Mouse (Mus musculus) heart, adult 2 months (tissue): ENCODE measurements at regions not wholly inside any gene's neighbourhood (a gene's known extent, or its start where the extent isn't known, plus 50 kb on each side); places are given as distances from the start of the nearest gene placed in this dataset.

Experiments
- DNase-seq, 2 experiments: peaks; one replicate each; pipeline ENCODE4 v3.0.0; 2021
- H3K27ac ChIP-seq: fragments of 200-600 bp; 2 replicates; pipeline ENCODE4 v1.8.1; 2022
- H3K27me3 ChIP-seq: fragments of 200-500 bp; 2 replicates; pipeline ENCODE4 v1.6.1; 2012; ENCODE audit warnings: mild to moderate bottlenecking, low read length, inconsistent platforms, mixed read lengths; ENCODE audit not compliant: control insufficient read depth, insufficient read depth
- H3K36me3 ChIP-seq: fragments of 200-500 bp; 2 replicates; pipeline ENCODE4 v1.6.1; 2012; ENCODE audit warnings: low read length, inconsistent platforms; ENCODE audit not compliant: control insufficient read depth, insufficient read depth
- H3K4me1 ChIP-seq: fragments of 200-500 bp; 2 replicates; pipeline ENCODE4 v1.6.1; 2011; ENCODE audit warnings: low read length; ENCODE audit not compliant: control insufficient read depth, insufficient read depth
- H3K4me3 ChIP-seq: fragments of 200-600 bp; 2 replicates; pipeline ENCODE4 v1.8.1; 2022
- H3K79me2 ChIP-seq: fragments of 200-500 bp; replicated peaks from 2 replicates; pipeline ENCODE4 v1.6.1; 2012; ENCODE audit warnings: mild to moderate bottlenecking, inconsistent platforms, low read length, moderate library complexity, mixed read lengths; ENCODE audit not compliant: control insufficient read depth, insufficient read depth
- H3K9ac ChIP-seq: fragments of 200-500 bp; 2 replicates; pipeline ENCODE4 v1.6.1; 2012; ENCODE audit warnings: low read depth, mild to moderate bottlenecking, control low read depth, inconsistent platforms, low read length, mixed read lengths
- CTCF ChIP-seq: fragments of 200-600 bp; IDR thresholded peaks from 2 replicates; pipeline ENCODE4 v1.8.1; 2022; ENCODE audit warnings: antibody characterized with exemption, mild to moderate bottlenecking, moderate library complexity
- EP300 ChIP-seq: fragments of 200-500 bp; IDR thresholded peaks from 2 replicates; pipeline ENCODE4 v1.6.1; 2011; ENCODE audit warnings: low read depth, low read length, control low read depth; ENCODE audit not compliant: insufficient read depth
- POLR2A ChIP-seq: fragments of 200-500 bp; IDR thresholded peaks from 2 replicates; pipeline ENCODE4 v1.6.1; 2011; ENCODE audit warnings: mild to moderate bottlenecking, low read depth, low read length, control low read depth; ENCODE audit not compliant: insufficient read depth
- WGBS: fragments of 180-500 bp; shearing (Covaris S2); methylation state at CpG from one replicate; pipeline ENCODE4 v1.1.7; 2018; 5-methylcytosine and 5-hydroxymethylcytosine counted together
- intact Hi-C: fragments of 180-260 bp; cut with DNase I; formaldehyde crosslinking; loops from one replicate; pipeline ENCODE4 v1.15.1; 2025

GRCm38 (mm10) chr1:120706011-120706410, 103.8 kb downstream of the En1 start:
- Histone ChIP-seq H3K36me3 (no peaks in the 10 kb centered on the region), H3K9ac (no peak overlapping the region), H3K4me1 (no peaks in the 10 kb centered on the region), H3K79me2 (no peaks in the 10 kb centered on the region), H3K27me3 (no peaks in the 10 kb centered on the region), H3K27ac (no peak overlapping the region), H3K4me3 (no peak overlapping the region)
- intact Hi-C loops: loop anchor here (5.0 to 10.0 kb wide), 2 partner anchors 109 to 346 kb away; no protein-coding TSS in a partner anchor
- no peak for DNase-seq
- 65% methylated on average over 1 of the region's 1 CpGs for WGBS
- TF ChIP-seq CTCF (no peak), POLR2A (no peak)

DNA sequence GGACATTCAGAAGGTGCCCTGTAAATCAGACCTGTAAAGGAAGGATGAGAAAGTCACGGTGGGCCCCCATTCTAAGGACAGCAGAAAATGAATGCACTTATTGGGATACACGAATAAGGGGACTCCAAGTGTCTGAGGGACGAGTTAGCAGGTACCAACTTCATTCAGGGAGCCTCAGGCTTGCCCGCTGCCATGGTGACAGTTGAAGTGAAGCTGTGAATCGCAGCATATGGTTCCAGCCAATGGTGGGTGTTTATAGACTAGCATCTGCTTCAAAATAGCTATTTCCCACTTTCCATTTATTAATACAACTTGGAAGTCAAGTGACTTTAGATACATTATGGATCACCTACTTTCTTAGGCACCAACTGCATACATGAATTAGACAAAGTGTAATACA, 106.3 kb downstream of the En1 start:
- H3K9ac ChIP-seq: no peak overlapping the region
- H3K27me3 ChIP-seq: no peaks in the 10 kb centered on the region
- DNase-seq: no peak
- intact Hi-C loops: loop anchor here (5.0 to 10.0 kb wide), 2 partner anchors 106 to 344 kb away; no protein-coding TSS in a partner anchor
- H3K27ac ChIP-seq: no peak overlapping the region
- H3K4me1 ChIP-seq: no peaks in the 10 kb centered on the region
- TF ChIP-seq EP300: no peak
- TF ChIP-seq CTCF: no peak
- no peak for TF ChIP-seq POLR2A
- H3K79me2 ChIP-seq: no peaks in the 10 kb centered on the region
- no peak overlapping the region for H3K4me3 ChIP-seq
- H3K36me3 ChIP-seq: no peaks in the 10 kb centered on the region
- 65% methylated on average over 5 of the region's 5 CpGs for WGBS

GRCm38 (mm10) chr1:120715105-120715877, 113.1 kb downstream of the En1 start:
- no peak for DNase-seq

GRCm38 (mm10) chr1:120726777-120727176, 124.6 kb downstream of the En1 start:
- Histone ChIP-seq H3K36me3 (no peaks in the 10 kb centered on the region), H3K27me3 (no peaks in the 10 kb centered on the region), H3K4me3 (no peak overlapping the region), H3K9ac (no peak overlapping the region), H3K79me2 (no peaks in the 10 kb centered on the region), H3K4me1 (no peaks in the 10 kb centered on the region), H3K27ac (no peak overlapping the region)
- WGBS: 88% methylated on average over 7 of the region's 7 CpGs
- DNase-seq: no peak
- TF ChIP-seq CTCF (no peak), EP300 (no peak), POLR2A (no peak)
- intact Hi-C loops: no loop called here

More at GRCm38 (mm10) chr1:120715105-120715877, 113.1 kb downstream of the En1 start:
- Histone ChIP-seq H3K27me3 (no peaks in the 10 kb centered on the region), H3K27ac (no peak overlapping the region), H3K79me2 (no peaks in the 10 kb centered on the region), H3K4me3 (no peak overlapping the region), H3K36me3 (no peaks in the 10 kb centered on the region), H3K9ac (no peak overlapping the region), H3K4me1 (no peaks in the 10 kb centered on the region)
- TF ChIP-seq POLR2A (no peak), EP300 (no peak)
- intact Hi-C loops: no loop called here
- WGBS: 74% methylated on average over 9 of the region's 9 CpGs

DNA sequence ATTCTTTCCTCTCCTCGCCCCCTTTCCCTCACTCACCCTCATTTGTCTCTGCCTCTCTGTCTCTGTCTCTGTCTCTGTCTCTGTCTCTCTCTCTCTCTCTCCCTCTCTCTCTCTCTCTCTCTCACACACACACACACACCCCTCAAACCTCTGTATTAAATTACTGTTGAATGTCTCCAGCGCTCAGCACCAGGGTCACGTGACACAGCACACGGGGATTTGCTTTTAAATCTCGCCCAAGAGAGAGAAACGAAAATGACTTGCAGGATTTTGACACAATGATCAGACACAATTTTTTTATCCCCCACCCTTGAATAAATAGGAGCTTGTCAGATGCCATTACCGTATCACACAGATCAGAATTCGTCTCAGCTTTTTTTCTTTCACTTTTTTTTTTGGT, 125.2 kb downstream of the En1 start:
- 79% methylated on average over 8 of the region's 8 CpGs for WGBS
- no peak overlapping the region for H3K9ac ChIP-seq
- DNase-seq: no peak
- H3K79me2 ChIP-seq: no peaks in the 10 kb centered on the region
- H3K27ac ChIP-seq: no peak overlapping the region
- no peak overlapping the region for H3K4me3 ChIP-seq
- no peaks in the 10 kb centered on the region for H3K36me3 ChIP-seq
- intact Hi-C loops: no loop called here
- H3K4me1 ChIP-seq: no peaks in the 10 kb centered on the region
- no peak for TF ChIP-seq POLR2A
- no peak for TF ChIP-seq EP300
- no peak for TF ChIP-seq CTCF
- H3K27me3 ChIP-seq: no peaks in the 10 kb centered on the region

GRCm38 (mm10) chr1:120732003-120732402, 129.8 kb downstream of the En1 start:
- Histone ChIP-seq H3K79me2 (no peaks in the 10 kb centered on the region), H3K4me3 (no peak overlapping the region), H3K36me3 (no peaks in the 10 kb centered on the region), H3K27ac (no peak overlapping the region), H3K27me3 (no peaks in the 10 kb centered on the region), H3K4me1 (no peaks in the 10 kb centered on the region), H3K9ac (no peak overlapping the region)
- intact Hi-C loops: no loop called here
- no peak for DNase-seq
- 44% methylated on average over 1 of the region's 1 CpGs for WGBS
- no peak for TF ChIP-seq POLR2A
- TF ChIP-seq EP300: no peak
- TF ChIP-seq CTCF: no peak
